Mouse (Mus musculus): ENCODE measurements around the gene Nol10. TPM values are rescaled to one million over a fixed set of nuclear protein-coding genes. Genes with fewer than 3 reads are reported as not detected.

The Nol10 gene
- polyA plus RNA-seq, 2 experiments, result 7.4 to 10.0 TPM

DNA sequence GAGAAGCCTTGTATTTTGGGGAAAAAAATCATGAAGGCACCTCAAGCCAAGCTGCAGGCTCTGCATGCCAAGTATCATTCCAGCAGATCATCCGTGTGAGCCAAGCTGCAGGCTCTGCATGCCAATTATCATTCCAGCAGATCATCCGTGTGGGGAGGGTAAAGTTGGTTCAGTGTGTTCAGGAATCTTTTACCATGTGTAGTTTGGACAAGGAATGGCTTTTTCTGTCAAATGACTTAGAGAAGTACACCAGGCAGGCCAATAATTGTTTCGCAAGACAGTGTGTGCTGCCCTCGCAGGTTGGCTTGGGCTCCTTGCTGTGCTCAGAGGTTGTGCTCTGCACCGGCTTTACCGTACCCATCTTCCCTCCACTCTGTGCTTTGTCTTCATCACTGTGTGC lies 28.3 kb downstream of the Nol10 start:
- 74% methylated on average over 6 of the region's 6 CpGs for WGBS (ENCODE audit: insufficient replicate concordance)
- TF ChIP-seq EP300 (IDR thresholded peaks at IDR 0.05; ENCODE audit: low read depth) (no peak), CTCF (IDR thresholded peaks at IDR 0.05; ENCODE audit: low read depth) (no peak)
- H3K9ac ChIP-seq (replicated peaks), result no peak overlapping the region
- no peak for ATAC-seq (ENCODE audit: insufficient read depth)
- peaks cover 24% of the 10 kb centered on the region for H3K36me3 ChIP-seq (replicated peaks; ENCODE audit: control insufficient read depth, insufficient read depth, low read depth)
- no peaks in the 10 kb centered on the region for H3K4me1 ChIP-seq (replicated peaks; ENCODE audit: control insufficient read depth in 2 of 2, insufficient read depth in 2 of 2, low read length in 1 of 2)
- H3K4me3 ChIP-seq (ENCODE audit: insufficient read depth in 1 of 2, low read depth in 2 of 2, low read length in 2 of 2), result no peak overlapping the region
- no peaks in the 10 kb centered on the region for H3K27me3 ChIP-seq (ENCODE audit: control insufficient read depth, insufficient read depth, low read length)
- DNase-seq (ENCODE audit: low read depth in 3 of 3, low spot score in 3 of 3), result no peak
- H3K9me3 ChIP-seq (ENCODE audit: control insufficient read depth, low read length), result no peaks in the 10 kb centered on the region
- H3K27ac ChIP-seq, result no peak overlapping the region
- H3K4me2 ChIP-seq (ENCODE audit: low read depth), result no peak overlapping the region

DNA sequence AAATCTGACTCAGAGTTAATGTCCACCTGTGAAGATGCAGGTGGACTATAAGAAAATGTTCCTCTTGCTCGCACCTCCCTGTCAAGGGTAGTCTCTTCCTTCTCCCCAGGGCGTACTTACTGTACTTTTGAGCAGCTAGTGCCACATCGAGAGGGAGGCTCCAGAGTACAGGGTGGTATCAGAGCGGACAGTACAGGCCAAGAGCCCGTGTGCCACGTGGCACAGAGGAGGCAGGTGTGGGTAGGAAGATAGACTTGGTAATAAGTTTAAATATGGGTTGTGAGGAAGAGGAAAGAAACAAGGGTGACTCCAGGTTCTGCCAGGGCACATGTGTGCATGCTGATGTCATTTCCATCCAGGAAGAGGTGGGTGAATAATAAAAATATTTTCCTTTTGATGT lies 32.7 kb downstream of the Nol10 start:
- Histone ChIP-seq H3K4me1 (replicated peaks; ENCODE audit: control insufficient read depth in 2 of 2, insufficient read depth in 2 of 2, low read length in 1 of 2) (no peaks in the 10 kb centered on the region), H3K4me2 (ENCODE audit: low read depth) (no peak overlapping the region), H3K9ac (replicated peaks) (no peak overlapping the region), H3K9me3 (ENCODE audit: control insufficient read depth, low read length) (no peaks in the 10 kb centered on the region), H3K27me3 (ENCODE audit: control insufficient read depth, insufficient read depth, low read length) (no peaks in the 10 kb centered on the region), H3K4me3 (ENCODE audit: insufficient read depth in 1 of 2, low read depth in 2 of 2, low read length in 2 of 2) (no peak overlapping the region), H3K27ac (no peak overlapping the region), H3K36me3 (replicated peaks; ENCODE audit: control insufficient read depth, insufficient read depth, low read depth) (peaks cover 6% of the 10 kb centered on the region)
- TF ChIP-seq CTCF (IDR thresholded peaks at IDR 0.05; ENCODE audit: low read depth), result no peak
- no peak for TF ChIP-seq EP300 (IDR thresholded peaks at IDR 0.05; ENCODE audit: low read depth)
- 76% methylated on average over 6 of the region's 6 CpGs for WGBS (ENCODE audit: insufficient replicate concordance)
- no peak for ATAC-seq (ENCODE audit: insufficient read depth)
- DNase-seq (ENCODE audit: low read depth in 3 of 3, low spot score in 3 of 3), result no peak

DNA sequence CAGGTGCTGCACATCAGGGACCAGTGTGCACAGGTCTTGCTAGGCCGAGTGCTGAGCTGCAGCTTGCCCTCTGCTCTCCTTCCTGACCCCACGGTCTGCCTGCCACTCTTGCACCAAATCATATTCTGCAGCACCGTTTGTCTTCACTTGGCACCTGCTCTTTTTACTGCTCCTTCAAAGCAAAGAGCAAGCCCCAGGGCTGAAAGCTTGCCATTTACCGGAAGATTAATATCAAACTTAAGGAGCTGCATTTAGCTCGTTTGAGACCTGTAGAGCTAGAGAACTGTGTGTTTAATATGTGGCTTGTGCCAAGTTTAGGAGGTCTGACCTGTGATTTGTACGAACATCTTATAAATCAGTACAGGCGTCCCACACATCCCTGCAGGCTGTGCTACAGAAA lies 34.5 kb downstream of the Nol10 start:
- DNase-seq (ENCODE audit: low read depth in 3 of 3, low spot score in 3 of 3) (no peak), ATAC-seq (ENCODE audit: insufficient read depth) (no peak)
- Histone ChIP-seq H3K4me2 (ENCODE audit: low read depth) (no peak overlapping the region), H3K27ac (no peak overlapping the region), H3K4me1 (replicated peaks; ENCODE audit: control insufficient read depth in 2 of 2, insufficient read depth in 2 of 2, low read length in 1 of 2) (no peaks in the 10 kb centered on the region), H3K27me3 (ENCODE audit: control insufficient read depth, insufficient read depth, low read length) (no peaks in the 10 kb centered on the region), H3K9me3 (ENCODE audit: control insufficient read depth, low read length) (no peaks in the 10 kb centered on the region), H3K36me3 (replicated peaks; ENCODE audit: control insufficient read depth, insufficient read depth, low read depth) (peaks cover 6% of the 10 kb centered on the region), H3K4me3 (ENCODE audit: insufficient read depth in 1 of 2, low read depth in 2 of 2, low read length in 2 of 2) (no peak overlapping the region), H3K9ac (replicated peaks) (no peak overlapping the region)
- TF ChIP-seq CTCF (IDR thresholded peaks at IDR 0.05; ENCODE audit: low read depth) (no peak), EP300 (IDR thresholded peaks at IDR 0.05; ENCODE audit: low read depth) (no peak)
- WGBS (ENCODE audit: insufficient replicate concordance), result 77% methylated on average over 7 of the region's 7 CpGs

DNA sequence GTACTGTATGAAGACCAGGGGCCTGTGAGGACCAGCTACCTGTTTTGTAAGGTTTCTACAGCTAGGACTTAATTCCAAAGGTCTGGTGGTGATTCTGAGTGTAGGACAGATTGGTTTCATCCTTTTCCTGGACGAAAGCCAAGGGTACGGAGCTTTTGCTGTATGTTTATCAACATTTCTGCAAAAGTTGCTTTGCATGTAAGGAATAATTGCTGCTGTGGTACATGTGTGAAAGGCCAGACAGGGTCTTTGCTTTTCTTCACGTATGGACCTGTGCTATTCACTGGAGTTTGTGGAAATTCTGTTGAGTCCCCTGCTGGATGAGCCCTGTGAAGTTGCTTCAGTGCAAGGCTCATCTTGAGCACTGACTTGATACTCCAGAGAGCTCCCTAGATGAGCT lies 38.6 kb downstream of the Nol10 start:
- Histone ChIP-seq H3K9ac (replicated peaks) (no peak overlapping the region), H3K4me2 (ENCODE audit: low read depth) (no peak overlapping the region), H3K4me1 (replicated peaks; ENCODE audit: control insufficient read depth in 2 of 2, insufficient read depth in 2 of 2, low read length in 1 of 2) (no peaks in the 10 kb centered on the region), H3K36me3 (replicated peaks; ENCODE audit: control insufficient read depth, insufficient read depth, low read depth) (no peaks in the 10 kb centered on the region; the same call in 1 of the 2 replicates), H3K27ac (no peak overlapping the region), H3K4me3 (ENCODE audit: insufficient read depth in 1 of 2, low read depth in 2 of 2, low read length in 2 of 2) (no peak overlapping the region), H3K27me3 (ENCODE audit: control insufficient read depth, insufficient read depth, low read length) (no peaks in the 10 kb centered on the region), H3K9me3 (ENCODE audit: control insufficient read depth, low read length) (no peaks in the 10 kb centered on the region)
- DNase-seq (ENCODE audit: low read depth in 3 of 3, low spot score in 3 of 3) (no peak), ATAC-seq (ENCODE audit: insufficient read depth) (no peak)
- TF ChIP-seq CTCF (IDR thresholded peaks at IDR 0.05; ENCODE audit: low read depth) (no peak), EP300 (IDR thresholded peaks at IDR 0.05; ENCODE audit: low read depth) (no peak)
- WGBS (ENCODE audit: insufficient replicate concordance), result 70% methylated on average over 3 of the region's 3 CpGs

DNA sequence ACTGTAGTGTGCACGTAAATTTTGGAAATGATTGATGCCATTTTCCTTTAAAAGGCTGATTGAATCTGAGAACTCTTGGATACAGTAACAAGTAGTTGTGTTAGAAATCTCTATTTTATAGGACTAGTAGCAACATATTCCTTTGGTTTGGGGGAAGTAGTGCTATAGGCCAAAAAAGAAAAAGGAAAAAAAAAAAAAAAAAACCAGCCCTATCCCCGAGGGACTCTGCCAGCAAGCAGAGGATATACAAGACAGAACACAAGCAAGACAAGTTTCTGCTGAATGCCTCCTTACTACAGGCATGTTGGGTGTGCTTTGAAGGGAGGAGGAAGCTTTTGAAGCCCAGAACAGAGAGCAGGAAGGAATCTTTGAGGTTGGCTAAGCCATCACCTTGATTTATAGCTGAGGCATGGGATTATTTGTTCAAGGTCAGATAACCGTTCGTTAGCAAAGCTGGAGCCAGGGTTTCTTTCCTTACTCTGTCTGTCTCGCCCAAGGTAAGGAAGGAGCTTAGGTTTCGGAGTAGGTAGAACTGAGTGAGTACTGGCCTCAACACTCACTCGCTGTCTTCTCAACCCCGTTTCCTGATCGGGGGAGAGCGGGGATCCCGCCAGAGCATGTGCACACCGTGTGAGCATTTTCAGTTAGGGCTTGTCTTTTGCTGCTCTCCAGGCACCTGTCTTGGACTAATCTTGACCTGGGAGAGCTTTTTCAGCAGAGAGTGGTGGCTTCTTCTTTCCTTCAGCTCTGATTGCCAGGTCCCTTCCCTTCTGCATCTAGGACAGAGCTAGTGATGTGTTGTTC lies 39.3 kb downstream of the Nol10 start:
- H3K27ac ChIP-seq, result no peak overlapping the region
- DNase-seq (ENCODE audit: low read depth in 3 of 3, low spot score in 3 of 3) (no peak), ATAC-seq (ENCODE audit: insufficient read depth) (no peak)
- H3K36me3 ChIP-seq (replicated peaks; ENCODE audit: control insufficient read depth, insufficient read depth, low read depth), result no peaks in the 10 kb centered on the region; the same call in 1 of the 2 replicates
- no peak overlapping the region for H3K4me3 ChIP-seq (ENCODE audit: insufficient read depth in 1 of 2, low read depth in 2 of 2, low read length in 2 of 2)
- no peaks in the 10 kb centered on the region for H3K4me1 ChIP-seq (replicated peaks; ENCODE audit: control insufficient read depth in 2 of 2, insufficient read depth in 2 of 2, low read length in 1 of 2)
- no peaks in the 10 kb centered on the region for H3K9me3 ChIP-seq (ENCODE audit: control insufficient read depth, low read length)
- no peaks in the 10 kb centered on the region for H3K27me3 ChIP-seq (ENCODE audit: control insufficient read depth, insufficient read depth, low read length)
- no peak overlapping the region for H3K9ac ChIP-seq (replicated peaks)
- H3K4me2 ChIP-seq (ENCODE audit: low read depth), result no peak overlapping the region
- WGBS (ENCODE audit: insufficient replicate concordance), result 68% methylated on average over 12 of the region's 12 CpGs
- no peak for TF ChIP-seq EP300 (IDR thresholded peaks at IDR 0.05; ENCODE audit: low read depth)
- no peak for TF ChIP-seq CTCF (IDR thresholded peaks at IDR 0.05; ENCODE audit: low read depth)
